Mouse (Mus musculus): ENCODE measurements at regions not wholly inside any gene's neighbourhood (a gene's known extent, or its start where the extent isn't known, plus 50 kb on each side); places are given as distances from the start of the nearest gene placed in this dataset.

GRCm38 (mm10) chr3:156256719-156257118 lies 304.9 kb upstream of the Negr1 start:
- no peak for DNase-seq

GRCm38 (mm10) chr3:156264654-156265053 lies 296.9 kb upstream of the Negr1 start:
- DNase-seq, result peak in 1 of 2 experiments; percentile 2

GRCm38 (mm10) chr3:156267727-156268126 lies 293.9 kb upstream of the Negr1 start:
- DNase-seq, result no peak

GRCm38 (mm10) chr3:156299984-156300770 lies 261.4 kb upstream of the Negr1 start:
- DNase-seq, result peak in 1 of 2 experiments; percentile 5

GRCm38 (mm10) chr3:156301302-156301701 lies 260.3 kb upstream of the Negr1 start:
- no peak for DNase-seq

GRCm38 (mm10) chr3:156301745-156302144 lies 259.8 kb upstream of the Negr1 start:
- no peak for DNase-seq

- DNase-seq, result no peak
Observed at GRCm38 (mm10) chr3:156304174-156304573, 257.4 kb upstream of the Negr1 start.

- no peak for DNase-seq
Observed at GRCm38 (mm10) chr3:156305064-156305463, 256.5 kb upstream of the Negr1 start.

GRCm38 (mm10) chr3:156335033-156335793 lies 226.4 kb upstream of the Negr1 start:
- DNase-seq, result no peak

- no peak for DNase-seq
Observed at GRCm38 (mm10) chr3:156341484-156341883, 220.1 kb upstream of the Negr1 start.

GRCm38 (mm10) chr3:156351727-156352126 lies 209.9 kb upstream of the Negr1 start:
- peak; percentile 13 to 28 for DNase-seq

- no peak for DNase-seq
Observed at GRCm38 (mm10) chr3:156353430-156353829, 208.2 kb upstream of the Negr1 start.

- no peak for DNase-seq
Observed at GRCm38 (mm10) chr3:156353841-156354473, 207.6 kb upstream of the Negr1 start.

GRCm38 (mm10) chr3:156368669-156369343 lies 192.8 kb upstream of the Negr1 start:
- no peak for DNase-seq

- no peak for DNase-seq
Observed at GRCm38 (mm10) chr3:156376717-156377116, 184.9 kb upstream of the Negr1 start.

GRCm38 (mm10) chr3:156382919-156383318 lies 178.7 kb upstream of the Negr1 start:
- no peak for DNase-seq

- DNase-seq, result no peak
Observed at GRCm38 (mm10) chr3:156406136-156406535, 155.5 kb upstream of the Negr1 start.

GRCm38 (mm10) chr3:156407112-156407511 lies 154.5 kb upstream of the Negr1 start:
- DNase-seq, result no peak

- DNase-seq, result no peak
Observed at GRCm38 (mm10) chr3:156410126-156410525, 151.5 kb upstream of the Negr1 start.

GRCm38 (mm10) chr3:156412757-156413156 lies 148.8 kb upstream of the Negr1 start:
- DNase-seq, result no peak

- no peak for DNase-seq
Observed at GRCm38 (mm10) chr3:156414431-156415427, 146.9 kb upstream of the Negr1 start.

- no peak for DNase-seq
Observed at GRCm38 (mm10) chr3:156418124-156418523, 143.5 kb upstream of the Negr1 start.
